Mouse (Mus musculus) spleen, adult 2 months (tissue): ENCODE data around the gene Ush2a. TPM values are rescaled to one million over a fixed set of nuclear protein-coding genes. Genes with fewer than 3 reads are reported as not detected.

Experiments
- DNase-seq, 2 experiments: peaks; one replicate each; pipeline versions ENCODE4 v3.0.0 to v3.0.0-alpha.2; 2012 to 2021; ENCODE audit warnings: low spot score in 2 of 2, low read depth in 1 of 2
- H3K27ac ChIP-seq: fragments of 200-500 bp; 2 replicates; pipeline ENCODE4 v1.5.1; 2012; ENCODE audit warnings: low read length, inconsistent platforms; ENCODE audit not compliant: insufficient read depth
- H3K27me3 ChIP-seq: fragments of 200-500 bp; 2 replicates; pipeline ENCODE4 v1.6.1; 2012; ENCODE audit warnings: mild to moderate bottlenecking, moderate library complexity, low read length, inconsistent platforms; ENCODE audit not compliant: control insufficient read depth, insufficient read depth
- H3K36me3 ChIP-seq: fragments of 200-500 bp; 2 replicates; pipeline ENCODE4 v1.6.1; 2012; ENCODE audit warnings: mild to moderate bottlenecking, low read length, inconsistent platforms; ENCODE audit not compliant: control insufficient read depth, insufficient read depth
- H3K4me1 ChIP-seq: fragments of 200-500 bp; 2 replicates; pipeline ENCODE4 v1.6.1; 2011; ENCODE audit warnings: inconsistent platforms; ENCODE audit not compliant: control insufficient read depth, insufficient read depth, insufficient read length
- H3K4me3 ChIP-seq: fragments of 200-500 bp; 2 replicates; pipeline ENCODE4 v1.5.1; 2011; ENCODE audit warnings: mild to moderate bottlenecking, inconsistent platforms; ENCODE audit not compliant: insufficient read depth, insufficient read length; ENCODE audit errors: extremely low read depth
- CTCF ChIP-seq: fragments of 200-500 bp; IDR thresholded peaks from 2 replicates; pipeline ENCODE4 v1.5.1; 2011; ENCODE audit warnings: mild to moderate bottlenecking, inconsistent platforms; ENCODE audit not compliant: insufficient read depth, insufficient read length, insufficient replicate concordance; ENCODE audit errors: extremely low read depth
- POLR2A ChIP-seq: fragments of 200-500 bp; IDR thresholded peaks from 2 replicates; pipeline ENCODE4 v1.6.1; 2011; ENCODE audit warnings: low read depth, low read length, inconsistent platforms
- WGBS: fragments of 180-500 bp; shearing (Covaris S2); methylation state at CpG from one replicate; pipeline ENCODE4 v1.1.7; 2018; 5-methylcytosine and 5-hydroxymethylcytosine counted together
- polyA plus RNA-seq: library from polyadenylated mRNA; depleted of rRNA; stranded (reverse); fragments of >200 nt; gene quantifications from 2 replicates; pipeline ENCODE4 v1.2.3, GENCODE M21; 2012

Ush2a gene
- polyA plus RNA-seq, 1 experiment, result not detected

GRCm38 (mm10) chr1:188321534-188321933, 59.7 kb downstream of the Ush2a start:
- TF ChIP-seq POLR2A, result no peak
- TF ChIP-seq CTCF, result no peak
- Histone ChIP-seq H3K27me3 (no peaks in the 10 kb centered on the region), H3K4me1 (no peaks in the 10 kb centered on the region), H3K4me3 (no peak overlapping the region), H3K27ac (no peak overlapping the region), H3K36me3 (no peaks in the 10 kb centered on the region)
- WGBS, result 82% methylated on average over 7 of the region's 7 CpGs
- no peak for DNase-seq

GRCm38 (mm10) chr1:188330406-188330805, 68.6 kb downstream of the Ush2a start:
- Histone ChIP-seq H3K36me3 (no peaks in the 10 kb centered on the region), H3K27me3 (no peaks in the 10 kb centered on the region), H3K4me3 (no peak overlapping the region), H3K27ac (no peak overlapping the region), H3K4me1 (no peaks in the 10 kb centered on the region)
- no peak for TF ChIP-seq CTCF
- no peak for TF ChIP-seq POLR2A
- no peak for DNase-seq
- 83% methylated on average over 2 of the region's 2 CpGs for WGBS

GRCm38 (mm10) chr1:188333936-188334335, 72.1 kb downstream of the Ush2a start:
- no peak for TF ChIP-seq POLR2A
- TF ChIP-seq CTCF, result no peak
- Histone ChIP-seq H3K36me3 (no peaks in the 10 kb centered on the region), H3K27ac (no peak overlapping the region), H3K4me3 (no peak overlapping the region), H3K4me1 (no peaks in the 10 kb centered on the region), H3K27me3 (no peaks in the 10 kb centered on the region)
- DNase-seq, result no peak
- WGBS, result 75% methylated on average over 2 of the region's 2 CpGs

GRCm38 (mm10) chr1:188347762-188348161, 85.9 kb downstream of the Ush2a start:
- H3K27ac ChIP-seq, result no peak overlapping the region
- TF ChIP-seq POLR2A (no peak), CTCF (no peak)
- no peaks in the 10 kb centered on the region for H3K27me3 ChIP-seq
- H3K4me1 ChIP-seq, result no peaks in the 10 kb centered on the region
- no peaks in the 10 kb centered on the region for H3K36me3 ChIP-seq
- DNase-seq, result no peak
- WGBS, result 45% methylated on average over 2 of the region's 2 CpGs
- H3K4me3 ChIP-seq, result no peak overlapping the region

- no peak for TF ChIP-seq POLR2A
- no peak overlapping the region for H3K27ac ChIP-seq
- no peaks in the 10 kb centered on the region for H3K27me3 ChIP-seq
- no peaks in the 10 kb centered on the region for H3K36me3 ChIP-seq
- no peaks in the 10 kb centered on the region for H3K4me1 ChIP-seq
- H3K4me3 ChIP-seq, result no peak overlapping the region
- WGBS, result 56% methylated on average over 2 of the region's 2 CpGs
- no peak for DNase-seq
These were observed 92.9 kb downstream of the Ush2a start for GRCm38 (mm10) chr1:188354726-188355125.

GRCm38 (mm10) chr1:188363548-188363947, 101.7 kb downstream of the Ush2a start:
- Histone ChIP-seq H3K4me3 (no peak overlapping the region), H3K36me3 (no peaks in the 10 kb centered on the region), H3K27ac (no peak overlapping the region), H3K4me1 (no peaks in the 10 kb centered on the region), H3K27me3 (no peaks in the 10 kb centered on the region)
- DNase-seq, result no peak
- 90% methylated on average over 3 of the region's 3 CpGs for WGBS
- TF ChIP-seq CTCF (no peak), POLR2A (no peak)

GRCm38 (mm10) chr1:188385180-188385579, 123.4 kb downstream of the Ush2a start:
- WGBS, result 87% methylated on average over 1 of the region's 1 CpGs

More at GRCm38 (mm10) chr1:188385180-188385579, 123.4 kb downstream of the Ush2a start:
- Histone ChIP-seq H3K27ac (no peak overlapping the region), H3K27me3 (no peaks in the 10 kb centered on the region), H3K4me3 (no peak overlapping the region), H3K36me3 (no peaks in the 10 kb centered on the region), H3K4me1 (no peaks in the 10 kb centered on the region)
- DNase-seq, result no peak
- TF ChIP-seq POLR2A (no peak), CTCF (no peak)
